Mouse (Mus musculus): Measurements from ENCODE around the gene Rbm42. TPM values are rescaled to one million over a fixed set of nuclear protein-coding genes. Genes with fewer than 3 reads are reported as not detected.

Rbm42 gene
- polyA plus RNA-seq, 1 experiment, result 42.3 TPM

- Histone ChIP-seq H3K36me3 (ENCODE audit: control insufficient read depth, insufficient read depth, low read length, poor library complexity, severe bottlenecking) (peaks cover 16% of the 10 kb centered on the region), H3K9ac (ENCODE audit: low read depth, poor library complexity, severe bottlenecking) (peak within 1 kb of the TSS; percentile 81), H3K9me3 (replicated peaks; ENCODE audit: control insufficient read depth, insufficient read depth, low read length, poor library complexity, severe bottlenecking) (no peaks in the 10 kb centered on the region), H3K27me3 (ENCODE audit: control insufficient read depth, insufficient read depth, low read length, poor library complexity, severe bottlenecking) (no peaks in the 10 kb centered on the region), H3K4me3 (ENCODE audit: low read depth, low read length) (peak within 1 kb of the TSS; percentile 96), H3K27ac (ENCODE audit: insufficient read depth, low read length) (peak within 1 kb of the TSS; percentile 67; the same call in 1 of the 2 replicates), H3K4me1 (ENCODE audit: control insufficient read depth, insufficient read depth, low read length) (no peaks in the 10 kb centered on the region)
- TF ChIP-seq CTCF (IDR thresholded peaks at IDR 0.05; ENCODE audit: low read depth, low read length) (no peak), EP300 (IDR thresholded peaks at IDR 0.05; ENCODE audit: insufficient read depth, low read depth, low read length) (no peak), POLR2A (IDR thresholded peaks at IDR 0.05; ENCODE audit: insufficient read depth, low read length) (peak; percentile 39)
Measured at GRCm38 (mm10) chr7:30625530-30626384, 24.4 kb downstream of the Rbm42 start, which contains the start of gene Cox6b1. Cox6b1 (minus strand) TSS chr7:30626151.

- no peak for TF ChIP-seq POLR2A (IDR thresholded peaks at IDR 0.05; ENCODE audit: insufficient read depth, low read length)
- peak; percentile 58 for TF ChIP-seq CTCF (IDR thresholded peaks at IDR 0.05; ENCODE audit: low read depth, low read length)
- Histone ChIP-seq H3K9ac (ENCODE audit: low read depth, poor library complexity, severe bottlenecking) (no peak overlapping the region), H3K4me1 (ENCODE audit: control insufficient read depth, insufficient read depth, low read length) (no peaks in the 10 kb centered on the region), H3K27me3 (ENCODE audit: control insufficient read depth, insufficient read depth, low read length, poor library complexity, severe bottlenecking) (no peaks in the 10 kb centered on the region), H3K4me3 (ENCODE audit: low read depth, low read length) (no peak overlapping the region), H3K36me3 (ENCODE audit: control insufficient read depth, insufficient read depth, low read length, poor library complexity, severe bottlenecking) (peaks cover 26% of the 10 kb centered on the region), H3K9me3 (replicated peaks; ENCODE audit: control insufficient read depth, insufficient read depth, low read length, poor library complexity, severe bottlenecking) (no peaks in the 10 kb centered on the region), H3K27ac (ENCODE audit: insufficient read depth, low read length) (no peak overlapping the region)
Measured at GRCm38 (mm10) chr7:30619202-30619601, 30.9 kb downstream of the Rbm42 start.

- no peak overlapping the region for H3K27ac ChIP-seq (ENCODE audit: insufficient read depth, low read length)
- H3K36me3 ChIP-seq (ENCODE audit: control insufficient read depth, insufficient read depth, low read length, poor library complexity, severe bottlenecking), result peaks cover 23% of the 10 kb centered on the region
- H3K27me3 ChIP-seq (ENCODE audit: control insufficient read depth, insufficient read depth, low read length, poor library complexity, severe bottlenecking), result no peaks in the 10 kb centered on the region
- H3K4me3 ChIP-seq (ENCODE audit: low read depth, low read length), result no peak overlapping the region
- no peaks in the 10 kb centered on the region for H3K9me3 ChIP-seq (replicated peaks; ENCODE audit: control insufficient read depth, insufficient read depth, low read length, poor library complexity, severe bottlenecking)
- no peak for TF ChIP-seq POLR2A (IDR thresholded peaks at IDR 0.05; ENCODE audit: insufficient read depth, low read length)
- no peak for TF ChIP-seq EP300 (IDR thresholded peaks at IDR 0.05; ENCODE audit: insufficient read depth, low read depth, low read length)
- TF ChIP-seq CTCF (IDR thresholded peaks at IDR 0.05; ENCODE audit: low read depth, low read length), result no peak
- no peaks in the 10 kb centered on the region for H3K4me1 ChIP-seq (ENCODE audit: control insufficient read depth, insufficient read depth, low read length)
- H3K9ac ChIP-seq (ENCODE audit: low read depth, poor library complexity, severe bottlenecking), result no peak overlapping the region
Measured at GRCm38 (mm10) chr7:30618658-30619057, 31.5 kb downstream of the Rbm42 start.

GRCm38 (mm10) chr7:30615049-30615760 is 34.9 kb downstream of the Rbm42 start:
- Histone ChIP-seq H3K4me1 (ENCODE audit: control insufficient read depth, insufficient read depth, low read length) (no peaks in the 10 kb centered on the region), H3K4me3 (ENCODE audit: low read depth, low read length) (no peak overlapping the region), H3K27ac (ENCODE audit: insufficient read depth, low read length) (peak overlapping the region; percentile 51), H3K9me3 (replicated peaks; ENCODE audit: control insufficient read depth, insufficient read depth, low read length, poor library complexity, severe bottlenecking) (no peaks in the 10 kb centered on the region), H3K9ac (ENCODE audit: low read depth, poor library complexity, severe bottlenecking) (no peak overlapping the region), H3K36me3 (ENCODE audit: control insufficient read depth, insufficient read depth, low read length, poor library complexity, severe bottlenecking) (peaks cover 13% of the 10 kb centered on the region), H3K27me3 (ENCODE audit: control insufficient read depth, insufficient read depth, low read length, poor library complexity, severe bottlenecking) (no peaks in the 10 kb centered on the region)
- TF ChIP-seq POLR2A (IDR thresholded peaks at IDR 0.05; ENCODE audit: insufficient read depth, low read length), result no peak
- TF ChIP-seq CTCF (IDR thresholded peaks at IDR 0.05; ENCODE audit: low read depth, low read length), result no peak
- TF ChIP-seq EP300 (IDR thresholded peaks at IDR 0.05; ENCODE audit: insufficient read depth, low read depth, low read length), result no peak

GRCm38 (mm10) chr7:30614454-30614853 is 35.7 kb downstream of the Rbm42 start:
- Histone ChIP-seq H3K9ac (ENCODE audit: low read depth, poor library complexity, severe bottlenecking) (no peak overlapping the region), H3K27ac (ENCODE audit: insufficient read depth, low read length) (peak overlapping the region; percentile 51; the same call in 1 of the 2 replicates), H3K4me1 (ENCODE audit: control insufficient read depth, insufficient read depth, low read length) (peaks cover 2% of the 10 kb centered on the region), H3K4me3 (ENCODE audit: low read depth, low read length) (no peak overlapping the region), H3K36me3 (ENCODE audit: control insufficient read depth, insufficient read depth, low read length, poor library complexity, severe bottlenecking) (peaks cover 13% of the 10 kb centered on the region), H3K9me3 (replicated peaks; ENCODE audit: control insufficient read depth, insufficient read depth, low read length, poor library complexity, severe bottlenecking) (no peaks in the 10 kb centered on the region), H3K27me3 (ENCODE audit: control insufficient read depth, insufficient read depth, low read length, poor library complexity, severe bottlenecking) (no peaks in the 10 kb centered on the region)
- TF ChIP-seq EP300 (IDR thresholded peaks at IDR 0.05; ENCODE audit: insufficient read depth, low read depth, low read length) (no peak), CTCF (IDR thresholded peaks at IDR 0.05; ENCODE audit: low read depth, low read length) (no peak), POLR2A (IDR thresholded peaks at IDR 0.05; ENCODE audit: insufficient read depth, low read length) (no peak)
